Mouse (Mus musculus) limb, embryonic 11.5 days (tissue): ENCODE data around the gene 4921504E06Rik. TPM values are rescaled to one million over a fixed set of nuclear protein-coding genes. Genes with fewer than 3 reads are reported as not detected.

Experiments
- ATAC-seq: fragments of 200-750 bp; cut with Nextera tagmentation; 2 replicates; pipeline ENCODE4 v1.8.0; 2017; ENCODE audit warnings: low read depth; ENCODE audit not compliant: insufficient number of reproducible peaks, low FRiP score, low TSS enrichment
- DNase-seq: peaks from one replicate; pipeline ENCODE4 v3.0.0-alpha.2; 2015; ENCODE audit warnings: low spot score
- H3K27ac ChIP-seq: fragments of 300-500 bp; sonication (generic); replicated peaks from 2 replicates; pipeline ENCODE4 v1.5.1; 2014; ENCODE audit warnings: low read depth, mild to moderate bottlenecking, low read length
- H3K27me3 ChIP-seq: fragments of 300-500 bp; sonication (generic); 2 replicates; pipeline ENCODE4 v1.6.1; 2014; ENCODE audit warnings: mild to moderate bottlenecking, low read length, mixed read lengths; ENCODE audit not compliant: control insufficient read depth, insufficient read depth
- H3K36me3 ChIP-seq: fragments of 300-500 bp; sonication (generic); 2 replicates; pipeline ENCODE4 v1.6.1; 2014; ENCODE audit warnings: mild to moderate bottlenecking, low read length, moderate library complexity, mixed read lengths; ENCODE audit not compliant: control insufficient read depth, insufficient read depth
- H3K4me1 ChIP-seq: fragments of 300-500 bp; sonication (generic); 2 replicates; pipeline ENCODE4 v1.6.1; 2014; ENCODE audit warnings: low read length, mixed read lengths; ENCODE audit not compliant: control insufficient read depth, insufficient read depth
- H3K4me2 ChIP-seq: fragments of 300-500 bp; sonication (generic); 2 replicates; pipeline ENCODE4 v1.6.1; 2014; ENCODE audit warnings: low read depth, mild to moderate bottlenecking, moderate library complexity; ENCODE audit not compliant: severe bottlenecking
- H3K4me3 ChIP-seq: fragments of 300-500 bp; sonication (generic); 2 replicates; pipeline ENCODE4 v1.5.1; 2014; ENCODE audit warnings: low read depth, low read length
- H3K9ac ChIP-seq: fragments of 300-500 bp; sonication (generic); 2 replicates; pipeline ENCODE4 v1.6.1; 2014; ENCODE audit warnings: mild to moderate bottlenecking, low read length
- H3K9me3 ChIP-seq: fragments of 300-500 bp; sonication (generic); 2 replicates; pipeline ENCODE4 v1.6.1; 2016; ENCODE audit warnings: low read length; ENCODE audit not compliant: control insufficient read depth
- WGBS: fragments of 180-500 bp; shearing (Covaris S2); extraction: QIAGEN DNeasy Blood & Tissue Kit; methylation state at CpG from one replicate; pipeline ENCODE4 v1.1.7; 2014; 5-methylcytosine and 5-hydroxymethylcytosine counted together
- polyA plus RNA-seq: library from polyadenylated mRNA; unstranded; fragments of >200 nt; fragmentation: Nextera tagmentation; extraction: Ambion mirVana; gene quantifications from 2 replicates; pipeline ENCODE4 v1.2.1, GENCODE M21; 2014

4921504E06Rik gene
- polyA plus RNA-seq, 1 experiment from 2014 or later: not detected

DNA sequence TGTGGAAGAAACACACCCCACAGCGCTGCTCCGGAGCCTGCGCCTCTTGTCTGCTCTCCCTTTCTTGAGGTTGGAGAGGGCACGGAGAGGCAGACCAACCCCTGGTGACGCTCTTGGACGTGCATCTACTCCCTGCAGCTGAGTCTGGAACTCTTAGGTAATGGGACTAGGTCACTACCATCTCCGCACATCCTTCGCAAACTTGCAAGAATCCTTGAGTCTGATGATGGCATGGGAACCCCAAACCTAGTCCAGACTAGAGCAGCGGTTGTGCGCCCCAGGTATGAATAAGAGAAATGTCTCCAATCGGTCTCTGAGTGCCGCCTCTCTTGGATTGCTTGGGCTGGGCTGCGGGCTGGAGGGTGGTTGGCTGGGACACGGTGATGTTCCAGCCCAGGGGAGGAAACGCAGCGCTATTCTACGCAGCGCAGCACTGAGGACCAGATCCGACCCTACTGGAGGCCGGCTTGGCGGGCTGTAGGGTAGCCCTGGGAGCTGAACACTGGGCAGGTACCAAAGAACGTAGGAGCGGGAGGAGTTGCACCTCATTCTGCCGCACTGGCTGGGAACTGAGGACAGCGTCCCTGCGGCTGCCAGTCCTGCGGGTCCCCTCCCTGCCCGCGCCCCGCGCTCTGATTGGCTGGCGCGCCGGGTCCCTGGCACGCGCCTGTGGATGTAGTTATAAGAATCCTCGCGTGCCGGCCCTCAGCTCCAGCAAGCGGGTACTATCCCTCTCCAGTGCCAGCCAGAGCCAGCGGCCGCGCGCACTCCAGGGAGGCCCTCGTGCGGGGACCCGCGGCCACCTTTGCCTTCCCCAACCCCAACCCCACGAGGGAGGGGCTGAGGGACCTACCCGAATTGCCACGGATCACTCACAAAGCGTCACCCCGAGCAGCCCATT is 108.5 kb downstream of the 4921504E06Rik start, which contains the start of gene Ptf1a:
Ptf1a (plus strand) TSS at position 733 of the 901 bp plus-strand sequence.
- Histone ChIP-seq H3K4me1 (peaks cover 12% of the 10 kb centered on the region; the same call in 1 of the 2 replicates), H3K36me3 (no peaks in the 10 kb centered on the region), H3K27ac (no peak within 1 kb of the TSS), H3K4me2 (peak within 1 kb of the TSS; percentile 19), H3K4me3 (peak within 1 kb of the TSS; percentile 27), H3K9me3 (no peaks in the 10 kb centered on the region), H3K27me3 (peaks cover 86% of the 10 kb centered on the region), H3K9ac (no peak within 1 kb of the TSS)
- WGBS: under 1% methylated on average over 52 of the region's 53 CpGs
- peak; percentile 56 for DNase-seq
- 0 out of 2 replicates have a peak, but pooled peaks have one; percentile 24 for ATAC-seq

DNA sequence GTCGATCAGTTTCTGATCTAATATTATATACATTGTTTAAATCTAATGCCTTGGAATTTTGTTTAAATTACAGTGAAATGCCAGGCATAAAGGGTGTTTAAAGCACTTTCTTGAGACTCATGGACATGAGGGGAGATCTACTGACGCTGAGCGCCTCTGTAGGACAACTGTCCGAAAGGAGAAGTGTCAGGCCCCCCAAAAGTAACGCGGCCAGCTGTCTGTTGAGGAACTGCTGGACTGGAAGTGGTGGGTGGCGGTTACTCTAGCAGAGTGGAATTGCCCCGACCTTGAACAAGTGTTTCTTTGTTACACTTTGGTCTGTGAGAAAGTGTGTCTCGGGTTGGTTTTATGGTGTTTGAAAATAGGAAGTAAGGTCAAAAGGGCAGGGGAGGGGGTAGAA is 109.4 kb downstream of the 4921504E06Rik start:
- Histone ChIP-seq H3K36me3 (no peaks in the 10 kb centered on the region), H3K4me3 (no peak overlapping the region), H3K27me3 (peaks cover 79% of the 10 kb centered on the region), H3K9ac (no peak overlapping the region), H3K4me2 (no peak overlapping the region), H3K9me3 (no peaks in the 10 kb centered on the region), H3K4me1 (peaks cover 12% of the 10 kb centered on the region; the same call in 1 of the 2 replicates), H3K27ac (no peak overlapping the region)
- no peak for ATAC-seq
- WGBS: 1% methylated on average over 9 of the region's 9 CpGs
- DNase-seq: no peak

DNA sequence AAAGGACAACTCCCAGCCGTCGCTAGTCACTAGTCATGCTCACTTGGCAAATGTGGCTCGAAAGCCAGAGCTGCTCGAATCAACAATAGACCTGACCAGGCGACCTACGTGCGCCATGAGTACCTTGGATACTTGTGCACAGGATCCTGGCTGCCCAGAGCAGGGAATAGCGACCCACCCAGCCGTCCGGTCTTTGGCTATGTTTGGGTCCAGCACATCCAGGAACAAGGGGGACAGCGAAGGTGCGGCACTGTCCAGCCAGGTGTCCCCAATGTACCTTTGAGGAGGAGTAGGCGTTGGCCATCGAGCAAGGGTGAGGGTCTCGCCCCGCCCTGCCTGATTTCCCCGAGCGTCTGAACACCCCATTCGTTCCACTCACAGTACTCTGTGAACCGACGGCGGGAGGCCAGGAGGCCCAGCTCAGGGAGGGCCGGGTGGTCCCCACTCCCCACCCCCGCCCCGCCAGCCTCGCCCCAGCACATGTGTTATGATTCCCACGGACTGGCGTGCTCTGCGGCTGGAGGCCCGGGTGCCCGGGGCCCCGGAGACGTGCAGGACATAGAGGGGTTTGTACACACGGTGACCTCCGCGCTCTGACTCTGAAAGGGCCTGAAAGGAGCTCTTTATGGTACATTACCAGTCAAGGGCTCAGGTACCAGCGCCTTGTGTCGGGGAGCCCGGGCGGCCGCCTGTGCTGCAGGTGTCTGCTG is 121.9 kb downstream of the 4921504E06Rik start:
- no peak overlapping the region for H3K4me3 ChIP-seq
- DNase-seq: no peak

DNA sequence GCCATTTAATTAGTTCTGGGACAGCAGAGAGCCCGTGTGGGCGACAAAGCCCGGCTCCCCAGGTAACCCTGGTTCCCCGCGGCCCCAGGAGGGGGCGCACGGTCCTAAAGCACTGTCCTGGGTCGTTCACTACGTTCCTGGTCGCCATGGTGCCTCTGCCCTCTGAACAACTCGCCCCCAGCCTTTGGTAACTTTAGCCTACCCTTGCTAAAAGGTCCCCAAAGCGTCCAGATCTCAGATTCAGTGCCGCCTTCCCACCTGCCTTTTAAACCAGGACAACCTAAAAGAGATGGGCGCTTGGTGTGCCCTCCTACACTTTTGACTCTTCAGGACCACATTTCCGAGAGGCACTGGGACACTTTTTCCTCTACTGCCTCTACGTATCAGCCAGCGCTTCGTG is 122.5 kb downstream of the 4921504E06Rik start:
- DNase-seq (peak; percentile 60), ATAC-seq (no peak)
- Histone ChIP-seq H3K9me3 (no peaks in the 10 kb centered on the region), H3K27me3 (peaks cover 54% of the 10 kb centered on the region), H3K4me3 (0 out of 2 replicates have a peak overlapping the region, but pooled peaks have one; percentile 3), H3K36me3 (no peaks in the 10 kb centered on the region), H3K4me1 (0 out of 2 replicates have a peak, but pooled peaks cover 5% of the 10 kb centered on the region), H3K4me2 (0 out of 2 replicates have a peak overlapping the region, but pooled peaks have one; percentile 0), H3K9ac (no peak overlapping the region), H3K27ac (no peak overlapping the region)
- under 1% methylated on average over 18 of the region's 18 CpGs for WGBS

More for the DNA sequence above, 121.9 kb downstream of the 4921504E06Rik start:
- Histone ChIP-seq H3K36me3 (no peaks in the 10 kb centered on the region), H3K4me2 (no peak overlapping the region), H3K4me1 (0 out of 2 replicates have a peak, but pooled peaks cover 5% of the 10 kb centered on the region), H3K9ac (no peak overlapping the region), H3K27me3 (peaks cover 52% of the 10 kb centered on the region), H3K9me3 (no peaks in the 10 kb centered on the region), H3K27ac (no peak overlapping the region)
- 0 out of 2 replicates have a peak, but pooled peaks have one; percentile 35 for ATAC-seq
- WGBS: 3% methylated on average over 41 of the region's 41 CpGs

DNA sequence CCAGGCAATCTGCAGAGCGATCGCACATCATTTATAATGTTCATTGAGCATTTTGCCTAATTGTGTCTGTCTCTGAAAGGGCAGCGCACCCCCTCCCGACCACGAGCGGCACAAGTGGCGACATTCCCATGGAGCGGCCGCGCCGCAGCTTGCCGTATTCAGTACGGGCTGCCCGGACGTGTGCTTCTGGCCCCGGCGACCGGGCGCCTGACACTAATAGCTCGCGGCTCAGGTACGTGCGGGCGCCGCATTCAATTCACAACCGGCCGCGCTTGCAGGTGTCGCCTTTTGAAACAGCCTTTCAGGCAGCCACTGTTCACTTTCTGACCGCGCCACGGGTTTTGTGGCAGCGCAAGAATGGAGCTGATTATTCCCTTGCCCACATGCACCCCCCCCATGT is 123.0 kb downstream of the 4921504E06Rik start:
- Histone ChIP-seq H3K9ac (no peak overlapping the region), H3K27ac (no peak overlapping the region), H3K4me3 (0 out of 2 replicates have a peak overlapping the region, but pooled peaks have one; percentile 3), H3K9me3 (no peaks in the 10 kb centered on the region), H3K27me3 (peaks cover 54% of the 10 kb centered on the region), H3K36me3 (no peaks in the 10 kb centered on the region), H3K4me2 (0 out of 2 replicates have a peak overlapping the region, but pooled peaks have one; percentile 0), H3K4me1 (0 out of 2 replicates have a peak, but pooled peaks cover 5% of the 10 kb centered on the region)
- under 1% methylated on average over 33 of the region's 33 CpGs for WGBS
- no peak for ATAC-seq
- peak; percentile 36 for DNase-seq

DNA sequence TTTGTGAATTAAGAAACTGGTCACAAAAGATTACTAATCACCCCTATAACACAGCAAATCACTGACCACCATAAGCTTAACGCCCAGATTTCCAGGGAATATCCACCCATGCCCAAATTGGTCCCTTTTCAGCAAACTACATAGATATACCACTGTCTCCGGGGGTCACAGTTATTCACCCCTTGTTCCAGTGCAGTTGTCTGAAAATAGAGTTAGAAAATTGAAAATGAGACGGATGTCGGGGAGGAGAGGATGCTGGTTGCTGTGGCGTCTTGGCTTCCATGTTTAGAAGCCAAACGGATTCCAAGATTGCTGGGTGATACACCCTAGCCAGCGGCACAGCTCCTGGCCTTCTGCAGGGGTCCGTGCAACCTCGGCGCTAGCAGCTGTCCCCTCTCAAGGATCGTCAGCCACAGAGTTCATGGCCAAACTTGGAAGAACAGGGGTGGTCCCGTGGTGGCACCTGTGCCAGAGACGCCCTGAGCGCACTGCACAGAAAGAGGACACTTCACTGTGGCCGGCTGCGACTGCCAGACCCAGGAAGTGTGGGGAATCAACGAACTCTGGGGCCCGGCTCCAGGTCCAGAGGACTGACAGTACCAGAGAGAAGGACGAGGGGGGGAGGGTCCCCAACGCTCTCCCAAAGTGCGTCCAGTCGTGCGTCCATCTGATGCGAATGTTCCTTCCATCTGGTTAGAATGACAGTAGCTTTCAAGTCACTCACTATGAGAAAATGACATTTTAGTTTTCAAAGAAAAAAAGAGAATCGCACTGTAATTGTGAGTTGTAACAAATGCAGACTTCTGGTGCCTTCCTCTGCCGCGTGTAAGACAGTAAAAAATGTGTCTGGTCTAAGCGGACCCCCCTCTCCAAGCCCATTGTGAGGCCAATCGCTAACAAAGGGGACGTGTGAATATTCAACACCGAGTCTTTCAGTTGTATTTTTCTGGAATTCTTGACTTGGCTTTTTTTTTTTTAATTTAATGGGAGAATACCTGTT is 123.7 kb downstream of the 4921504E06Rik start:
- no peaks in the 10 kb centered on the region for H3K9me3 ChIP-seq
- DNase-seq (no peak), ATAC-seq (no peak)
- H3K27ac ChIP-seq: no peak overlapping the region
- no peak overlapping the region for H3K4me3 ChIP-seq
- H3K27me3 ChIP-seq: peaks cover 54% of the 10 kb centered on the region
- no peaks in the 10 kb centered on the region for H3K36me3 ChIP-seq
- H3K9ac ChIP-seq: no peak overlapping the region
- no peak overlapping the region for H3K4me2 ChIP-seq
- 0 out of 2 replicates have a peak, but pooled peaks cover 5% of the 10 kb centered on the region for H3K4me1 ChIP-seq
- 3% methylated on average over 31 of the region's 31 CpGs for WGBS

DNA sequence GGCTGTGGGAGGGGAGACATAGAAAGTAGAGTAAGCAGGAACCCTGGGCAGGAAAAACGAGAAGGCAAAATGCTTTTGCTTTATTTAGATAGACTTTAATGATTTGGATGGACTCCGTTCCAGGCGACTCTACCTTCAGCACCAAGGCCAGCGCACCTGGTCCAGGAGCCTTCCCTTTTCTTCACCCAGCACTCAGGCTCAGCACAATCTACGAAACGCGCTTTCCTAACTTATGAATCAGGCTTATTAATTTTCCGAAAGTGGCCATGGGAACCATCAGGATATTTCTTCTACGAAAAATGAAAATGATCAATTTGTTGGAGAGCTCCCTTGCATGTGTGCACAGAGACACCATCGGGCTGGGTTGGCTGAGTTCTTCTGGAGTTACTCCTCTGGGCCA is 124.7 kb downstream of the 4921504E06Rik start:
- no peak overlapping the region for H3K4me2 ChIP-seq
- H3K36me3 ChIP-seq: no peaks in the 10 kb centered on the region
- H3K9me3 ChIP-seq: no peaks in the 10 kb centered on the region
- peaks cover 52% of the 10 kb centered on the region for H3K27me3 ChIP-seq
- peak; percentile 89 for DNase-seq
- peak; percentile 47; the same call in 1 of the 2 replicates for ATAC-seq
- H3K4me1 ChIP-seq: 0 out of 2 replicates have a peak, but pooled peaks cover 5% of the 10 kb centered on the region
- no peak overlapping the region for H3K4me3 ChIP-seq
- H3K9ac ChIP-seq: no peak overlapping the region
- H3K27ac ChIP-seq: no peak overlapping the region
- WGBS: under 1% methylated on average over 10 of the region's 10 CpGs
